Mouse (Mus musculus): ENCODE results near the gene Kcnh1.

The Kcnh1 gene

GRCm38 (mm10) chr1:192324223-192324622 lies 133.6 kb downstream of the Kcnh1 start:
- no peak for DNase-seq (ENCODE audit: extremely low spot score)

DNA sequence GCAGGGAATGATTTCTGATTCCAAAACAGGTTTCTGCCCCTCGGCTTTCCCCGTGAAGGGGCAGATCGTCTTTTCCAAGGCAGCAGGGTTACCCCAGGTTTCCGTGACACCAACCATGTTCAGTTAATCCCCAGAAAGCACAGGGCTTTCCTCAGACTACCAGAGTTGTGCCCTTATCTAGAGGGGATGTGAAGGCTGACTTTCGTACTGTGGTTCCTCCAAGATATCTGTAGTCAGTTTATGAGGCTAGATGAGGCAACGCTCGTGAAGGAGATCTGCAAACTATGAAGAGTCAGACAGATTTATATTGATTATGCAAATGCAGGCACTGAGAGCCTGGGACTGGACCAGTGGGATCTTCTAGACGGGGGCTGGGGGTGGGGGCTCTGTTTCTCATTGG lies 136.5 kb downstream of the Kcnh1 start:
- DNase-seq (ENCODE audit: extremely low spot score): no peak

- DNase-seq (ENCODE audit: extremely low spot score): no peak
Measured at GRCm38 (mm10) chr1:192331207-192331606, 140.6 kb downstream of the Kcnh1 start.

DNA sequence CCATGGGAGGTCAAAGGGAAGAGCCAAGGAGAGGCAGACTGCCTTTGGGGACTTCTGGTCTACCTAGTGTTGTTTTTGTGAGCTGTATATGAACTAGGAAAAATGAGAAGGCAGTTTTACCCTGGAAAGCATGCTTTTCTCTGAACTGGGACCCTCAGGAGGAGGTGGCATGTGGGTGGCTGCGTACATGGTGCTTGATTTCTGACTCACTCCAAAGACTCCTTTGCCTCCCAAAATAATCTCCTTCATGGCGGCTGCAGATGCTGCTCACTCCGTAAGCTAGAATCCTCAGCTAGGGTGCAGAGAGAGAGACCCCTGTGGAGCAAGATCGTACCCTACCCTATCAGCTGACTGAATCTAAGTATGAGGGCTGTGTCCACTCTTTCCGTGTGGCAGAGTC lies 145.5 kb downstream of the Kcnh1 start:
- no peak for DNase-seq (ENCODE audit: extremely low spot score)

DNA sequence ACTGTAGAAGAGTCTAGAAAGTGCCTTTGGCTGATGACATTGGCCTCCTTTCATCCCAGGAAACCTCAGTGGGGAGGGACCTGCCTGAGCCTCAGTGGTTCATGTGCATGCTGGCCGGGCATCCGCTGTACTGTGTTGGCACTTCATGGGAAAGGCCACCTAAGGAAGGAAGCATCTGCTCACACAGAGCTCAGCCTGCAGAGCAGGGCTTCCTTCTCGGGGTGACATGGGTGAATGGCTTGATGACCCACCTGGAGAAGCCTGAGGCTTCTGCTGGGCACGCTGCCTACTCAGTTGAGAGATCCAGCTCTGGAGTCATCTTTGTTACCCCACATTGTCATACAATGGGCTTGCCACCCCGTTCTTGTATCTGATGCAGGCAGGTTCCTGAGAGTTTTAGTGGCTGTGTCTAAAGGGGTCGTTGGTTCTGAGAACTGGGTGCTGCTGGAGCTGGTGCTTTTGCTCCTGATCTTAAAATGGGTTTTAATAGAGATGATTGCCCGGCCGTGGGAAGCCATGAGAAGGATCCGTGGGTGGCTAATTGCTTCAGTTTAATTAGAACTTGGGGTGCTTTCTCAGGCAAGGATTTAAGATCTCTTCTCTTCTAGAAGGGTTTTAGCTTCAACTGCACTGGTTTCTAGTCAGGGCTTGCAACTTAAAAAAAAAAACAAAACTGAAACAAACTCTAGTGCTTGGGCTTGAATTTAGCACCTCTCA lies 148.9 kb downstream of the Kcnh1 start:
- no peak for DNase-seq (ENCODE audit: extremely low spot score)

DNA sequence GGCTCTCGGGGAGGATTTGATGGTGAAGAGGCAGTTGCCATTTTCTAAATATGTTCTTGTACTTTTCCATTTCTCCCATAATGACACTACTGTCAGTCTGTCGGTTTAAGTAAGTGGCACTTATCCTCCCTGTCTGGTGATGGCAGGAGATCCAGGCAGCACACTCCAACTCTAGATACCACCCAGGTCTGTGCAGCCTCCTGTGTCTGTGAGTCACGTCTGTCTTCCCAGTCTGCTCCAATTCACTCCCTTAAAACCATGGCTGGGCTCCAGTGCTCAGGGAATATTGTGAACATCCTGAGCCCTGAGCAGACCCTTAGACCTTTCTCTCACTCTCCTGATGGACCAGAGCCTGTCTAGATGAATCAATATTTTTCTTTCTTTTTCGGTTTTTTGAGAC lies 151.2 kb downstream of the Kcnh1 start:
- no peak for DNase-seq (ENCODE audit: extremely low spot score)

GRCm38 (mm10) chr1:192343996-192344395 lies 153.4 kb downstream of the Kcnh1 start:
- no peak for DNase-seq (ENCODE audit: extremely low spot score)

DNA sequence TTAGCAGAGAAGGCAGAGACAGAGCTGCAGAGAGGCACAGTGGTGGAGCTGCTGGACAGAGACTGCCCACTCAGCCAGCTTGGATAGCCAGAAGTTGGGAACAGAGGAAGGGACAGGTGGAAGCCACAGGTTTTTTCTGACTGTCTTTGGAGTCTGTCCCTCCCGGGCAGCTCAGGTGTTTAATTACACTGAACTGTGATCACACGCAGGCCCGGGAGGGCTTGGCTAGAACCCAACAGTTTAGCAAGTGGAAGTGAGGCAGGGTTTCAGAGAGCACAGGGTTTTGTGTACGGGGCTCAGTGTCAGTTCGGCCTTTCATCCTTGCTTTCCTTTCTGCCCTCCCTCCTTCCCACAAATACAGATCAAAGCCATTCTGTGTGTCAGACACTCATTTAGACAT lies 156.8 kb downstream of the Kcnh1 start:
- DNase-seq (ENCODE audit: extremely low spot score): no peak

DNA sequence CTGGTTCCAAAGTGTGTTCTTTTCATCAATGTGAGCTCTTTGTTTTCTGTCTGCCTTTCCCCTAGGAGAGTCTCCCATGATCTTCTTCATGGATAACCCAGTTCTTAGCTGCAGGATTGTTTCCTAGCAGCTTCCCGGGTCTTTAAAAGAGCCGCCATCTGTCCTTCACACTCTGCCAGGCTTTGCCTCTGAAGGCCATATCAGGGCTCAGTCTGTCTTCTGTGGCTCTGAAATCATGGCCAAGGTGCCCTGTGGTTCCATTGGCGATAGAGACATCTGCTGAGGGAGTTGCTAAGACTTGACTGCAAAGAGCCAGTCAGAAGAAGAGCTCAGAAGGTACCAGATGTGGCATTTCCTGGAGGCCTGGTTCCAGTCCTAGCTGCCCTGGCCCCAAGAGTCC lies 165.7 kb downstream of the Kcnh1 start:
- no peak for DNase-seq (ENCODE audit: extremely low spot score)

DNA sequence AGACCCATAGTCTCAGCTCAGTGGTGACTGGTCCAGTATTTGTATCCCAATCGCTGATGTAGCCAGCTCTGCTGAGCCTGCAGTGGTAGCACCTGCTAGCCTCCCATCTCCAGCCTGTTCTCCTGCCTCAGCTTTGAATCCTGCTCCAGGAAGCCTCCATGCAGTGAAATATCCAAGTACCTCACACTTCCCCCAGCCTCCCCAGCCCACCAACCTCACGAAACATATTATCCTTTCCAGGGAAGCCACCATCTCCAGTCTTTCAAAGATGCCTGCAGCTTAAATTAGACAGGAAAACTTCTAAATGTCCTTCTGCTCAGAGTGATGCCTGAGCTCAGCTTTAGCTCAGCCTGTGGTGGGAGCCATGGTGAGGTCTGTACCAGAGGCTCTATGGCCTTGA lies 168.6 kb downstream of the Kcnh1 start:
- no peak for DNase-seq (ENCODE audit: extremely low spot score)

DNA sequence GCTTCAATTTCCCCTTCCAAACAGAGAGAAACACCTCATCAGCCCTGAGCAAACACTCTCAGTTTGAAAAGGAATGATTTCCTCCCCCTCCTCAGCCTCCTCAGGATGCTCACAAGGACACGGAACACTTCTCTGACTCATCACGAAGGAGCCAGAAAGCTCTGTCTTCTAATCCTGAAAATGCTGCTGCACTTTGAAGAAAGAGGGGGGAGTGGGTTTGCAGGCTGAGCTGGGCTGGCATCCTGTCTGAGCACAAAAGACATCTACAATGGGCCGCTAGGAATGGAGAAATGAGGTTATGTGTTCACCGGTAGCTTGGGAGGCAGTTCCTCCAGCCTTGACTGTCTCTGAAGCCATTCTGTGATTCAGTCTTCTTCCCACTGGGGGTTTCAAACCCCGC lies 177.8 kb downstream of the Kcnh1 start:
- no peak for DNase-seq (ENCODE audit: extremely low spot score)

DNA sequence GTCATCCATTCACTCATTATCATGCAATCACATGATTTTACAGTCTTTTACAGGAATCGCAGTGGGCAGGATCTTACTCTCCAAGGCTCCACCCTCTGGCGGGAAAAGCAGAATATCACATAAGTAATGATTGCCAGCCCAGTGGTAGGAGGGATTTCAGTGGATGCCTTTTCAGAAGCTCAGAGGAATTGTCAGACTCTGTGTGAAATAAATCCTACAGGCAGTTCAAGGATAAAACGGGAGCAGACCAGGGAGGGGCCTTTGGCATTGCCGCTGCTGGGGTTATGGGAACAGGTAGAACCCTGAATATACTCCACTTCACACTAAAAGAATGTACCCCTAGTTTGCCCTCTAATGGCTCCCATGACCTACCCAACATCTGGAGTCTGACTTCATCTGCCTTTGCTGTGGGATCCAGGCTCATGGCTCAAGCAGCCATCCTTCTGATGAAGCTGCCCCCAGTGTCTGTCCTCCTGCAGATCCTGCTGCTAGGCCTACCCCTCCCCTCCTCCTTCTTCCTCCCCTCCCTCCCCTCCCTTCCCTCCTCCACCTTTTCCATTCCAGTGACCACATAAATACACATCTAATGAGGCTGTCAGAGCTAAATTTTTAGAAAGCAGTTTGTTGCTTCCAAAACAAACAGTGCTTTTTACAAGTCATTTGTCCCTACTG lies 181.5 kb downstream of the Kcnh1 start:
- DNase-seq (ENCODE audit: extremely low spot score): no peak

DNA sequence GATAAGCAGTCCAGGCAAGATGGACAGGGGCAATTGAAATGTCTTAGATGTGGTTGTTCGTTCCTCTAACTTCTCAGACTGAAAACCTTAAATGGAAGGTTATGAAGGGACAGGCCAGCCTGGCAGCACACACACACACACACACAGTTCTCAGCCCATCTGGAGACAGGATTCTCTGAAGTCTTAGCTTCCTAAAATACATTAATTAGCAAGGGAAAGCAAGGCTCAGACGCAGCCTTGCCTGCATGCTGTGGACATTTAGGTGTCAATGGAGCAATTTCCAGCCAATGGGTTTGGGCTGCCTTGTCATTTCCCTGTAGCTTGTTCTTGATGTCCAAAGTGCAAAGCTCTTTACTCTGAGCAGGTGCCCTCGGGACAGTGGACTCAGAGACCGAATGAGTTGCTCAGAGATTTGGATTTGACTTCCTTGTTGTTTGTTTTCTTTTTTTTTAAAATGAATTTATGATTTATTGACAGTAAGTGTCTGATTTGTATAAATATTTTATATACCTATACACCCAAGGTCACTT lies 188.0 kb downstream of the Kcnh1 start:
- no peak for DNase-seq (ENCODE audit: extremely low spot score)

DNA sequence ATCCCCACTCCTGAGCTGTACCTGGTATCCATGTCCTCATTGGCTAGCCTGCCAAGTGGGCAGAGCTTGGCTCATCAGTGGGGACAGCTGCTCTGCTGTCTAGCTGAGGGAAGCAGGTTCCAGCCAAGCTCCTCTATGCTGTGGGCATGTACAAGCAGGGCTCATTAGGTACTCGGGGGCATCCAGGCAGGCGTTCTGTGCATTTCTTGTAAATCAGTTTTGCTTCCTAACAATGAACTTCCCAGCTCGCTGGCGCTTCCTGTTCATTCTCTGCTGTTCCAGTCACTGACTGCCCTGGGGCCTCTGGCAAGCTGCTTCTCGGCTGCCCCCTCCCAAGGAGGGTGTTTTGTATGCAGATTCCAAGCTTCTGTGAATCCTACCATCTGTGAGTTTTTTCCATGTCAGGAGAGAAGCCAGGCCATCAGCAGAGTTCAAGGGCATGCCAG lies 190.0 kb downstream of the Kcnh1 start:
- no peak for DNase-seq (ENCODE audit: extremely low spot score)

- no peak for DNase-seq (ENCODE audit: extremely low spot score)
Measured at GRCm38 (mm10) chr1:192387624-192388023, 197.1 kb downstream of the Kcnh1 start.

DNA sequence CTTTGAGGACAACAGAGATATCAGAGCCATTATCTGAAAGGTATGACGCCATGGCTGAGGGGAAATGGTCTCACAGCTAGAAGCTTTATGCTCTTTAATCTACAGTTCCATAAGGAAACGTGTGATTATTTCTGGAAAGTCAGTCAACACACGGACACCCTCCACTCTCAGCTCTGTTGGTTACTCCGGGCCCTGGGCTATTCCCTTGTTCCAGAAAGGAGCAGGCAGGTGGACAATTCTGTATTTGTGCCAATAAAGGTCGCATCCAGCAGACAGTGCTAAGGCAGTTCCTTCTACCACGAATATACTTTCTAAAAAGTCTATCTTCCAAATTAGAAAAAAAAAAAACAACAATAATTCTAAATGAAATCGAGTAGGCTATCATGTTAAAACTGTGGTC lies 200.5 kb downstream of the Kcnh1 start:
- DNase-seq (ENCODE audit: extremely low spot score): no peak

DNA sequence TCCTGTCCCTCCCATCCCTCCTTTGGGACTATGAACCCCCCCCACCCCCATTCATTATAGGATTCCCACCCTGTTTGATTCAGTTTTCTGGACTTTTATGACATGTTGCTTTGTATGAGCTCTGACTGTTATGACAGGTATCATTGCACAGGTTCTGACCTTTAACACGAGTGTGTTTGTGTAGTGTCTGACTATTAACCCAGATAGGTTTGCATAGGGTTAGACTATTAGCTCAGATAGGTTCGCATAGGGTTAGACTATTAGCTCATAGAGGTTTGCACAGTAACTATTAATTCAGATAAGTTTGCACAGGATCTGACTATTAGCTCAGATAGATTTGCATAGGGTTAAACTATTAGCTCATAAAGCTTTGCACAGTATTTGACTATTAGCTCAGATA lies 201.7 kb downstream of the Kcnh1 start:
- DNase-seq (ENCODE audit: extremely low spot score): no peak

GRCm38 (mm10) chr1:192399667-192400490 lies 209.3 kb downstream of the Kcnh1 start:
- no peak for DNase-seq (ENCODE audit: extremely low spot score)

DNA sequence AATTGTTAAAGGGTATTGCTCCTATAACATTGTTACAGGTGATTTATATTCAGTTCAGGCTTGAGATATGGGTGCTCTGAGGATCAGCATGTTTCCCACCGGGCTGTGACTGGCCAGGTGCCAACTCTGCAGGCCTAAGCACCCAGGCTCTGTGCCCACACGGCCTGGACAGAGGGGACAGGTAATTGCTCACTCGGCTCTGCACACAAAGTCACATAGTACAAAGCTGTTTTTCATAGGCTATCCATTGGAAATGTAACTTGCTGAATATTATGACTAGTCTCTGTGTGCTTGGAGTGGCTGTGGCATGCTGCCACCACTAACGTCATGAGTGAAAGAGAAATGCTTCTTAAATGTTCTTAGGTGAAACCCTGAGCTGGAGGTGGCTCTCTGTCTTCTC lies 210.4 kb downstream of the Kcnh1 start:
- DNase-seq (ENCODE audit: extremely low spot score): no peak

DNA sequence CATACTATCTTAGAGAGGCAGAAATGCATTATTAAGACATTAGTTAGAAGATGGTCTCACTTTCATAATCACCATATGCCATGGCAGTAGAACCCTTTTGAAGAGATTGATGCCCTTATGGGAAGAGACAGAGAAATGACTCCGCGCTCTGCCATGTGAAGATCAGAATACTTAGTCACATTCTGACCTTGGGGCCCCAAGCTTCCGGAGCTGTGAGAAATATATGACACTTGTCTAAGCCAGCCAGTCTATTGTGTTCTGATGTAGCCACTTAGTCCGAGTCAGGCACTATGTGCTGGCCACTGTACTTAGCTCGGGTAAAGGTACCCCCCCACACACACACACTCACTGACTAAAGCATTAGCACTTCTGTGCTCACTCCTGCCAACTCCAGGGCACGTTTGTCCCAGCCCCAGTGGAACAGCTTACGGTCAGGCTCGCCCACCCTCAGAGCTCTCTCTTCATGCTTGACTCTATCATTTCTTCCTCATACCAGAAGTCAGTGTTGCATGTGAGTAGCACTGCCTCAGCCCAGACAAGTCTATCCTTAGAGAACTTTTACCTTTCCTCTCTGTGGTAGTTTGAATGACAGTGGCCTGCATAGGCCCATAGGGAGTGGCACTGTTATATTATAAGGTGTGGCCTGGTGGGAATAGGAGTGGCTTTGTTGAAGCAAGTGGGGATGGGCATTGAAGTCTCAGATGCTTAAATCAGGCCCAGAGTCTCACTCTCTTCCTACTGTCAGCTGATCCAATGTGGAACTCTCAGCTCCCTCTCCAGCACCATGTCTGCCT lies 212.5 kb downstream of the Kcnh1 start:
- no peak for DNase-seq (ENCODE audit: extremely low spot score)

DNA sequence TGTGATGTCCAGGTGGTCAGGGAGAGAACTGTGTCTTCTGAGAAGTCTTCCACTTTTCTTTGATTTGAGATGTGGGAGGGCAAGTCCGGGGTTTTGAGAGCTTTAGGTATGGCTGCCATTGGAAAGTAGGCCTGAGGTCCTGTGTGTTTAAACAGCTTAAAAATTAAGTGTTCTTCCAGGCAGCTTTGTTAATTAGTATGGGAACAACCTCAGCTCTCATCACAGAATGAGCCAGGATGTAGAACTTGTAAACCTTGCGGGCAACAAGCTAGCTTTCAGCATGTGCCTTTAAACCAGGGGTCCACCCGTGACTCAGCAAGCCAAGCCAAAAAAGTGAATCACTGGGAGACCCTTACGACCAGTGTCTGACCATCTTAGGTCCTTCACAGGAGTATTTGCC lies 214.6 kb downstream of the Kcnh1 start:
- no peak for DNase-seq (ENCODE audit: extremely low spot score)

GRCm38 (mm10) chr1:192406589-192406988 lies 216.0 kb downstream of the Kcnh1 start:
- no peak for DNase-seq (ENCODE audit: extremely low spot score)

Data from embryo, embryonic 9.5 days (tissue).